Mouse (Mus musculus): Measurements from ENCODE around the gene Gm28043. TPM values are rescaled to one million over a fixed set of nuclear protein-coding genes. Genes with fewer than 3 reads are reported as not detected.
A peak's percentile ranks its signal among the peaks of the same experiment; 100 is the strongest.

The Gm28043 gene
- polyA plus RNA-seq, 1 experiment from 2014 or later: 1.6 TPM

GRCm38 (mm10) chr17:29718660-29719059 lies 104.0 kb downstream of the Gm28043 start:
- WGBS: 88% methylated on average over 8 of the region's 8 CpGs
- ATAC-seq: no peak
- H3K27ac ChIP-seq (ENCODE audit: low read length): no peak overlapping the region

GRCm38 (mm10) chr17:29719628-29720575 lies 105.2 kb downstream of the Gm28043 start:
- no peaks in the 10 kb centered on the region for H3K36me3 ChIP-seq (ENCODE audit: control insufficient read depth, insufficient read depth, low read length)
- H3K27ac ChIP-seq (ENCODE audit: low read length): no peak overlapping the region
- 76% methylated on average over 13 of the region's 13 CpGs for WGBS
- no peaks in the 10 kb centered on the region for H3K27me3 ChIP-seq (ENCODE audit: control insufficient read depth, insufficient read depth, low read depth, low read length)
- peaks cover 15% of the 10 kb centered on the region for H3K4me1 ChIP-seq (ENCODE audit: control insufficient read depth, insufficient read depth, low read length)
- H3K9ac ChIP-seq (ENCODE audit: low read depth, low read length): no peak overlapping the region
- ATAC-seq: no peak
- H3K9me3 ChIP-seq (replicated peaks; ENCODE audit: control insufficient read depth, low read length, poor library complexity, severe bottlenecking): no peaks in the 10 kb centered on the region
- H3K4me3 ChIP-seq (ENCODE audit: low read depth, low read length): no peak overlapping the region
- no peak overlapping the region for H3K4me2 ChIP-seq (ENCODE audit: low read length)

More at GRCm38 (mm10) chr17:29718660-29719059, 104.0 kb downstream of the Gm28043 start:
- Histone ChIP-seq H3K36me3 (ENCODE audit: control insufficient read depth, insufficient read depth, low read length) (no peaks in the 10 kb centered on the region), H3K4me2 (ENCODE audit: low read length) (no peak overlapping the region), H3K4me1 (ENCODE audit: control insufficient read depth, insufficient read depth, low read length) (peaks cover 15% of the 10 kb centered on the region), H3K27me3 (ENCODE audit: control insufficient read depth, insufficient read depth, low read depth, low read length) (no peaks in the 10 kb centered on the region), H3K9me3 (replicated peaks; ENCODE audit: control insufficient read depth, low read length, poor library complexity, severe bottlenecking) (no peaks in the 10 kb centered on the region), H3K4me3 (ENCODE audit: low read depth, low read length) (no peak overlapping the region), H3K9ac (ENCODE audit: low read depth, low read length) (no peak overlapping the region)

GRCm38 (mm10) chr17:29720755-29721365 lies 106.2 kb downstream of the Gm28043 start:
- H3K9ac ChIP-seq (ENCODE audit: low read depth, low read length): no peak overlapping the region
- no peak for ATAC-seq
- H3K27ac ChIP-seq (ENCODE audit: low read length): no peak overlapping the region
- H3K36me3 ChIP-seq (ENCODE audit: control insufficient read depth, insufficient read depth, low read length): no peaks in the 10 kb centered on the region
- H3K4me1 ChIP-seq (ENCODE audit: control insufficient read depth, insufficient read depth, low read length): peaks cover 12% of the 10 kb centered on the region
- H3K9me3 ChIP-seq (replicated peaks; ENCODE audit: control insufficient read depth, low read length, poor library complexity, severe bottlenecking): no peaks in the 10 kb centered on the region
- 77% methylated on average over 11 of the region's 11 CpGs for WGBS
- H3K27me3 ChIP-seq (ENCODE audit: control insufficient read depth, insufficient read depth, low read depth, low read length): no peaks in the 10 kb centered on the region
- H3K4me2 ChIP-seq (ENCODE audit: low read length): no peak overlapping the region
- H3K4me3 ChIP-seq (ENCODE audit: low read depth, low read length): no peak overlapping the region

GRCm38 (mm10) chr17:29724610-29725009 lies 109.9 kb downstream of the Gm28043 start:
- Histone ChIP-seq H3K36me3 (ENCODE audit: control insufficient read depth, insufficient read depth, low read length) (no peaks in the 10 kb centered on the region), H3K27ac (ENCODE audit: low read length) (no peak overlapping the region), H3K4me3 (ENCODE audit: low read depth, low read length) (no peak overlapping the region), H3K4me2 (ENCODE audit: low read length) (no peak overlapping the region), H3K4me1 (ENCODE audit: control insufficient read depth, insufficient read depth, low read length) (no peaks in the 10 kb centered on the region), H3K9me3 (replicated peaks; ENCODE audit: control insufficient read depth, low read length, poor library complexity, severe bottlenecking) (no peaks in the 10 kb centered on the region), H3K9ac (ENCODE audit: low read depth, low read length) (no peak overlapping the region), H3K27me3 (ENCODE audit: control insufficient read depth, insufficient read depth, low read depth, low read length) (no peaks in the 10 kb centered on the region)
- WGBS: 53% methylated on average over 6 of the region's 6 CpGs
- ATAC-seq: peak; percentile 45; the same call in 1 of the 2 replicates

GRCm38 (mm10) chr17:29725027-29725620 lies 110.4 kb downstream of the Gm28043 start:
- no peaks in the 10 kb centered on the region for H3K27me3 ChIP-seq (ENCODE audit: control insufficient read depth, insufficient read depth, low read depth, low read length)
- H3K4me2 ChIP-seq (ENCODE audit: low read length): no peak overlapping the region
- H3K9ac ChIP-seq (ENCODE audit: low read depth, low read length): no peak overlapping the region
- 70% methylated on average over 6 of the region's 6 CpGs for WGBS
- no peak overlapping the region for H3K4me3 ChIP-seq (ENCODE audit: low read depth, low read length)
- no peaks in the 10 kb centered on the region for H3K9me3 ChIP-seq (replicated peaks; ENCODE audit: control insufficient read depth, low read length, poor library complexity, severe bottlenecking)
- H3K36me3 ChIP-seq (ENCODE audit: control insufficient read depth, insufficient read depth, low read length): no peaks in the 10 kb centered on the region
- peaks cover 1% of the 10 kb centered on the region for H3K4me1 ChIP-seq (ENCODE audit: control insufficient read depth, insufficient read depth, low read length)
- no peak for ATAC-seq
- H3K27ac ChIP-seq (ENCODE audit: low read length): no peak overlapping the region

- ATAC-seq: no peak
- H3K4me3 ChIP-seq (ENCODE audit: low read depth, low read length): no peak overlapping the region
- WGBS: 54% methylated on average over 8 of the region's 8 CpGs
- no peak overlapping the region for H3K27ac ChIP-seq (ENCODE audit: low read length)
- H3K4me2 ChIP-seq (ENCODE audit: low read length): no peak overlapping the region
- H3K36me3 ChIP-seq (ENCODE audit: control insufficient read depth, insufficient read depth, low read length): no peaks in the 10 kb centered on the region
- H3K4me1 ChIP-seq (ENCODE audit: control insufficient read depth, insufficient read depth, low read length): peaks cover 15% of the 10 kb centered on the region
- no peak overlapping the region for H3K9ac ChIP-seq (ENCODE audit: low read depth, low read length)
- H3K9me3 ChIP-seq (replicated peaks; ENCODE audit: control insufficient read depth, low read length, poor library complexity, severe bottlenecking): no peaks in the 10 kb centered on the region
- H3K27me3 ChIP-seq (ENCODE audit: control insufficient read depth, insufficient read depth, low read depth, low read length): no peaks in the 10 kb centered on the region
Measured at GRCm38 (mm10) chr17:29728082-29728481, 113.4 kb downstream of the Gm28043 start.

GRCm38 (mm10) chr17:29730510-29731265 lies 116.0 kb downstream of the Gm28043 start:
- H3K36me3 ChIP-seq (ENCODE audit: control insufficient read depth, insufficient read depth, low read length): no peaks in the 10 kb centered on the region
- peak overlapping the region; percentile 63 for H3K27ac ChIP-seq (ENCODE audit: low read length)
- no peaks in the 10 kb centered on the region for H3K27me3 ChIP-seq (ENCODE audit: control insufficient read depth, insufficient read depth, low read depth, low read length)
- H3K9ac ChIP-seq (ENCODE audit: low read depth, low read length): peak overlapping the region; percentile 48
- H3K4me2 ChIP-seq (ENCODE audit: low read length): no peak overlapping the region
- no peak overlapping the region for H3K4me3 ChIP-seq (ENCODE audit: low read depth, low read length)
- peak; percentile 57 for ATAC-seq
- H3K9me3 ChIP-seq (replicated peaks; ENCODE audit: control insufficient read depth, low read length, poor library complexity, severe bottlenecking): no peaks in the 10 kb centered on the region
- 22% methylated on average over 13 of the region's 13 CpGs for WGBS
- peaks cover 17% of the 10 kb centered on the region for H3K4me1 ChIP-seq (ENCODE audit: control insufficient read depth, insufficient read depth, low read length)

GRCm38 (mm10) chr17:29731266-29731952 lies 116.7 kb downstream of the Gm28043 start:
- Histone ChIP-seq H3K4me1 (ENCODE audit: control insufficient read depth, insufficient read depth, low read length) (peaks cover 23% of the 10 kb centered on the region), H3K27ac (ENCODE audit: low read length) (peak overlapping the region; percentile 63), H3K36me3 (ENCODE audit: control insufficient read depth, insufficient read depth, low read length) (no peaks in the 10 kb centered on the region), H3K9ac (ENCODE audit: low read depth, low read length) (no peak overlapping the region), H3K27me3 (ENCODE audit: control insufficient read depth, insufficient read depth, low read depth, low read length) (no peaks in the 10 kb centered on the region), H3K4me2 (ENCODE audit: low read length) (no peak overlapping the region), H3K4me3 (ENCODE audit: low read depth, low read length) (no peak overlapping the region), H3K9me3 (replicated peaks; ENCODE audit: control insufficient read depth, low read length, poor library complexity, severe bottlenecking) (no peaks in the 10 kb centered on the region)
- WGBS: 31% methylated on average over 10 of the region's 12 CpGs
- peak; percentile 11; the same call in 1 of the 2 replicates for ATAC-seq

All from midbrain, embryonic 16.5 days (tissue).